Mouse (Mus musculus) erythroblast, embryonic 14.5 days (primary cell): ENCODE results near the gene Aplp1.

Experiments used
- GATA1 ChIP-seq: IDR thresholded peaks from 2 replicates; pipeline ENCODE4 v1.6.1; 2012; ENCODE audit warnings: low read length, inconsistent platforms, mixed read lengths
- TAL1 ChIP-seq: IDR thresholded peaks from 3 replicates; pipeline ENCODE4 v1.6.1; 2012; ENCODE audit warnings: low read length, inconsistent platforms, mixed read lengths

GRCm38 (mm10) chr7:30421175-30421889, 24.0 kb downstream of the Aplp1 start, which contains the start of gene Nfkbid:
- no peak for TF ChIP-seq GATA1
- TF ChIP-seq TAL1: no peak
